Mouse (Mus musculus) adipocyte (in vitro differentiated cells): ENCODE results near the gene Arhgap35.
A peak's percentile ranks its signal among the peaks of the same experiment; 100 is the strongest.

ENCODE experiments used
- DNase-seq: peaks from one replicate; pipeline ENCODE4 v3.0.0-alpha.2; 2016; ENCODE audit warnings: low spot score

Arhgap35 gene

DNA sequence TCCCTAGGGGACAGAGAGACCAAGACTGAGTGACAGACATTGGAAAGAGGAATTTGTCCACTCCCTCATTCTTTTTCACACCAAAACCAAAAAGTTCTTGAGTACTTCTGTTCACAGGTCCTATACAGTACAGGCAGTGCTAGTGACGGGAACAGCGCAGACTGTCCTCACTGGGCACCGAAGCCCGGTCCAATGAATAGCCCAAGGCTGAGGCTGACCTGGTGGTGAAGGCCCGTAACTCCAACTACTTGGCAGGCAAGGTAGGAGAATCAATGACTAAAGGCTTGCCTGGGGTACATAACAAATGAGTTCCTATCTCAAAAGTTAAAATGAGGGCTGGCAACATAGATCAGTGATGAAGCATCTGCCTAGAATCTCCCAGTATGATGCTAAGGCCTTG is 149.2 kb downstream of the Arhgap35 start:
- DNase-seq: no peak

DNA sequence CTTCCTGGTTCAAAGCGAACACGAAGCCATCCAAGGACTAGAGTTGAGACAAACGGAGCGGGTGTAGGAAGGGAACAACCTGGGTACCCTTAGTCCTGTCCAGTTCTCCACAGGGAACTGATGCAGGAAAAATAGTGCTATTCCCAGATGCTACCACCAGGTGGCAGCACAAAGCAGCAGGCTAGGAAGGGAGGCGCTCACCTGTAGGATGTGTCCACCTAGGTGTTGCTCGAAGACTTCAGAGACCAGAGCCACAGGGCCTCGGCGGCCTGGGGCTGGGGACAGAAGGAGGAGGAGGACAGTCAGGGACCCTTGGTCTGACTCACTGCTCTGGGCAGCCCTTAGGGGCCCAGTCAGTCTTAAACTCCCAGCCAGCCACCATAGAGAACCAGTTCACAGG is 149.6 kb downstream of the Arhgap35 start:
- peak; percentile 65 for DNase-seq

- peak; percentile 58 for DNase-seq
These were observed 151.6 kb downstream of the Arhgap35 start for GRCm38 (mm10) chr7:16463214-16463613.

GRCm38 (mm10) chr7:16461705-16462104 is 153.1 kb downstream of the Arhgap35 start:
- no peak for DNase-seq

DNA sequence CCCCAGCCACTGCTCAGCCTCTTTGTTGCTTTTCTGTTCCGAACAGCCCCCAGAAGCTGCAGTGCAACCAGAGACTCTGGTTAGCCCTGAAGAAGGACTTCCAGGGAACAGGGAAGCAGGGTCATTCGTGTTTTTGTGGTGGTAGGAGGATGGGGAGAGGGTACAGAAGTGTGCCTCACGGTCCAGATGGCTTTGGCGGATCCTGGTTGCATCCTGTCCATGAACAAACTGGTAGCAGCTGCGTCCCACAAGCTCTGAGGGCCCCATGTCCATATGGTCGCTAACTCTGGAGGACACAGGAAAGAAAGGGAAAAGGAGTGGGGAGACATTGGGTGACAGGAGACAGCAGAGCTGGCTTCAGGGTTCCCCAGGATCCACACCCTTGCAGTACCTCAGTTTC is 153.6 kb downstream of the Arhgap35 start:
- no peak for DNase-seq

GRCm38 (mm10) chr7:16460566-16460965 is 154.2 kb downstream of the Arhgap35 start:
- no peak for DNase-seq

DNA sequence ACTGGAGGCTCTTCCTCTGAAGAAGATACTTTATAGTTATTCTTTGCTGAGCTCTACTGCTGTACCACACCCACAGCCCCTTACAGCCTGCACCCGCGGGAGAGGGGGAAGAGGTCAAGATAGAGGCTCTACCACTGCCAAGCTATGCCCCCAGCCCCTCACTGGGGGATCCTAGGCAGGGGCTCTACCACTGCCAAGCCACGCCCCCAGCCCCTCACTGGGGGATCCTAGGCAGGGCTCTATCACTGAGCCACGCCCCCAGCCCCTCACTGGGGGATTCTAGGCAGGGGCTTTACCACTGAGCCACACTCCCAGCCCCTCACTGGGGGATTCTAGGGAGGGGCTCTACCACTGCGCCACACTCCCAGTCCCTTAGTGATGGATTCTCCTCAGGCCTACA is 158.5 kb downstream of the Arhgap35 start:
- no peak for DNase-seq

DNA sequence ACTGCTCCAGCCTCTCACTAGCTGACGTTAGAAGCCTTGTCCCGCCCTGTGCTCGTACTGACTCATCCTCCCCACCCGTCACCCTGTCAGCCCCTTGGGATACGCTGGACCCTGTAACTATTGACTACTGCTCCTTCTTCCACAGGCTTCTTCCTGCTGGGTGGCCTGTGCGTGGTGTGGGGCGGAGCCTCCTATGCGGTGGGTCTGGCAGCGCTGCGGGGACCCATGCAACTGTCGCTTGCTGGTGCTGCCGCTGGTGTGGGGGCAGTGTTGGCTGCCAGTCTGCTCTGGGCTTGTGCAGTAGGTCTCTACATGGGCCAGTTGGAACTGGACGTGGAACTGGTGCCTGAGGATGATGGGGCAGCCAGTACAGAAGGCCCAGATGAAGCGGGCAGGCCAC is 159.8 kb downstream of the Arhgap35 start:
- DNase-seq: no peak

DNA sequence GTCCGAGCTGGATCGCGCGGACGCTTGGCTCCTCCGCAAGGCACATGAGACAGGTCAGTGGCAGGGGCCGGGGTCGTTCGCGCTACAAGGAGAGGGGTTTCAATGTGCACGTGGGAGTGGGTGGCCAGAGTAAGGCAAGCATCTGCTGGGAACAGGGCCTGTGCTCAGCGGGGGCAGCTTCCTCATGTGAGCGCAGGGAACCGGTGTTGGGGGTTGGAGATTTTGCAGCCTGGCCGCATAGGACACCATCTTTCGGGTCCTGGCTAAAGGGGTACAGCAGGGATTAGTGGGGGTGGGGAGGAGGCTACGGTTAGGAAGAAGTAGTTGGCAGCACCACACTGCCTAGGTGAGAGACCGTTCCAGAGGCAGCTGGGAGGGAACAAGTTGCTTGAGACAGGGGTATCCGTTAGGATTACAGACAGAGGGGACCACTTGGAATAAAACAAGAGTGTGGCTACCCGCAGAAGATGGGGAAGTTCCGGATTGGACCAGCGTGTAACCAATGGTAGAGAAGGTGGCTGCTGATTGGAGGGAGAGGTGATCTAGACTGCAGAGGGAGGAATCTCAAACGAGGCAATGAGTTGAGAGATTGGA is 161.6 kb downstream of the Arhgap35 start:
- DNase-seq: peak; percentile 43

- peak; percentile 92 for DNase-seq
These were observed 162.2 kb downstream of the Arhgap35 start, which contains the start of gene Tmem160 for GRCm38 (mm10) chr7:16452587-16453073. Tmem160 (plus strand) TSS chr7:16452779.

DNA sequence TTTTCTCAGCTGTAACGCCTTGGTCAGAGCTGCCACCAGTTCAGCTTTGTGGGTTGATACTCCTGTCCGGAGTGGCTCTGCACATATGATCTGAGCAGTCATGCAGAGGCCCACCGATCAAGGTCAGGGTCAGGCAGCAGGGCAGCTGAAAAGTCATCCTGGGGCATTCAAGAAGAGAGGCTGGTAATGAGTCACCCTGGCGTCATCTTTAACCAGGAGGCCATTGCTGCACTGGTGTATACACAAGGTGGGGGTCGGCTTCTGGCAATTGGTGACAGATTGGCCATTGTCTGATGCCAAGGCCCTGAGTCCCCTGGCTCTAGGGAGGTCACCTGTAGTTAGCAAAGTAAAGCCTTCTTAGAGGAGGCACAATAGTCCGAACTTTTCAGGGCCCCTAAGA is 163.1 kb downstream of the Arhgap35 start:
- DNase-seq: no peak
